Mouse (Mus musculus) heart, postnatal 25 days (tissue): ENCODE data around the gene Hibadh. TPM values are rescaled to one million over a fixed set of nuclear protein-coding genes. Genes with fewer than 3 reads are reported as not detected.
"Not testable (repeated sequence)": the region's sequence is repeated elsewhere in the genome, so short reads cannot be mapped to it uniquely, and the experiment has no call there.

Source experiments
- DNase-seq: peaks from one replicate; pipeline ENCODE4 v3.0.0; 2022; ENCODE audit warnings: low spot score
- intact Hi-C: fragments of 180-260 bp; cut with DNase I; formaldehyde crosslinking; loops from one replicate; pipeline ENCODE4 v1.15.1; 2025
- total RNA-seq, 2 experiments: library from RNA; stranded (reverse); gene quantifications; 2 replicates each; pipeline ENCODE4 v1.2.3; 2021

Hibadh gene
- total RNA-seq = 100 to 1,000 TPM; 242 to 244 TPM

DNA sequence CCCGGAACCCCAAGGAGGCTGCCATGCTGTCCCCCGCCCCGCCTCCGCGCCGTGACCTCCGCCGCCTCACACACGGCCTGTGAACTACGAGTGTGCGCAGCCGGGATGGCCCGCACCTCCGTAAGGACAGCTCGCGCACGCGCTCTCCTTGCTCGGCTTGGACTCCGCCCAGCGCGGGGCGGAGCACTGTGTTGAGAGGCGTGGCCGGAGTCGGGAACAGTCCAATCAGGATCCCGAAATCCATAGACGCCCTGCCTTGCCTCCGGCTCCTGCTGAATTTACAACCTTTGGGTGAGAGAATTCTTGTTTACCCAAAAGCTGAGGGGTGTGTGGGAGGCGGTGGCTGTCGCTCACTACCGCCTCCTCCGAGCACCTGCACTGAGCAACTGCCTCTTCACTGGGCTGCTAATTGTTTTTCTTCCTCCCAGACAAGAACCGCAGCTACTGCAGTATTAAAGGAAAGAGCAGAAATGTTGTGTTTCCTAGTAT lies at the start of gene Hibadh:
Gene Hibadh, minus strand, starts transcription at position 166 of the 489 bp plus-strand sequence.
- intact Hi-C loops = loop anchor here (5.0 kb wide), 1 partner anchor 72 kb away; the partner anchor contains the start of gene Tax1bp1
- DNase-seq = peak; percentile 95

DNA sequence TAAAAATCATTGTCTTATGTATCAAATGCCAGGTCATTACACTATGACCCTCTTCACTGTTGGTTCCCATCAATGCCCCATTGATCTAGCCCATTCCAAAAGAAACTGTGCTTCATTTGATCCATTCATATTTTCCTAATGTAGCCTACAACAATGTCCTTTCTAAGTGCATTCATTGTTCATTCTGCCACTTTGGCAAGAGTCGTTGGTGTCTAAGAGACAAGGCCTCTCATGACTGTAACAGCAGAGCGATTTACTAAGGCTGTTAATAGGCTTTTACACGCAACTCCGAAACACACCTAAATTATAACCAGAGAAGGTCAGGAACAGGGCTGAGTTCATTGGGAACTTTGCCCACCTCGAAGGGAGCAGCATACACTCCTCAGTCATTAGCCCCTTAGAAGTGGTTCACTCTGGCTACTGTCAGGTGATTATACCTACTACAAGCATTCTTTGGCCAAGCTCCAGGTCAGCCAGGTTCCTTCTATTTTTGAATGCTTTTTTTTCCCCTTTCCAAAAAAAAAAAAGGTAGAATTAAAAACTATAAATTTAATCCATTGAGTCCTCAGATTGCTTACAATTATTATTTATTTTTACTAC lies 46.8 kb upstream of the Hibadh start:
- intact Hi-C loops = no loop called here
- DNase-seq = no peak

DNA sequence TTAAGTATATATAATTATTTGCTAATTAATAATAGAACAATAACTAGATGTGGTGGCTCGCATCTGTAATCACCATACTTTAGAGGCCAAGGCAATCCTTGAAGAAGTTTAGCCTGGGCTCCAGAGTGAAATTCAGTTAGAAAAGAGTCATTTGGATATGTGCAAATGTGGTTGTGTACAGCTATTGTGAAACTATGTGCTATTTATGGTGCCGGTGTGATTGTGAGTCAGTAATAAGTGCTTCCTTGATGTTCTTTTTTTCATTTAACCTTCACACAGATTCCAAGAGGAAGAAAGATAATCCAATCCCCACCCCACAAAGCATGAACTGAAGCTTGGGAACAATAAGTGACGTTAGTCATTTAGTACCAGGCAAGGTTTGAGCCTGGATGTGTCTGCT lies 42.4 kb upstream of the Hibadh start:
- DNase-seq = no peak
- intact Hi-C loops = no loop called here

DNA sequence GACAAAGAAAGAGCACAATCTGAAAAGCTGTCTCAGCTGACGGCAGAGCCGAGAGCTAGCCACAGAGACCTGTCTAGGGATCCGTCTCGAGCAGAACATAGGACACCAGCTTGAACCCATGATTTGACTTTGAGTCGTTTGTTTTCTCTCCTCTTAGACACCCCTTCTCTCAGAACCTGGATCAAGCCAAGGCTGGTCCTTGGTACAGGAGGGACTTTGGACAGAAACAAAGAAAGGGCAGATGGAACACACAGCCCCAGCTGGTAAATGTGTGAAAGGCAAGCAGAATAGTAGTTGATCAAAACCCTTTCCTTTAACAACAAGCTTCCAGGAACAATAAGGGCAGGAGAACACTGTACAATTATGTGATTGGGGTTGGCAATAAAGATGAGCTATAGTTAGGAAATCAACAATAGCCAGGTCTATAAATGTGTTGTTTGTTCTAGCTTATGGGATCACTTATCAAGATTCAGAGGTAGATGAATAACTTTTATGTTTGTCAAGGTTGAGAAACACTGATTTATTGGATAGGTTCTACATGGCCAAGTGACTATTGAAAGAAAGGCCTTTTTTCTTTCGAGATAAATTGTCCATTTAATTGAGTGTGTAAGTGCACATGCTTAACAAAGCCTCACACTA lies 41.8 kb upstream of the Hibadh start:
- intact Hi-C loops = no loop called here
- DNase-seq = no peak

DNA sequence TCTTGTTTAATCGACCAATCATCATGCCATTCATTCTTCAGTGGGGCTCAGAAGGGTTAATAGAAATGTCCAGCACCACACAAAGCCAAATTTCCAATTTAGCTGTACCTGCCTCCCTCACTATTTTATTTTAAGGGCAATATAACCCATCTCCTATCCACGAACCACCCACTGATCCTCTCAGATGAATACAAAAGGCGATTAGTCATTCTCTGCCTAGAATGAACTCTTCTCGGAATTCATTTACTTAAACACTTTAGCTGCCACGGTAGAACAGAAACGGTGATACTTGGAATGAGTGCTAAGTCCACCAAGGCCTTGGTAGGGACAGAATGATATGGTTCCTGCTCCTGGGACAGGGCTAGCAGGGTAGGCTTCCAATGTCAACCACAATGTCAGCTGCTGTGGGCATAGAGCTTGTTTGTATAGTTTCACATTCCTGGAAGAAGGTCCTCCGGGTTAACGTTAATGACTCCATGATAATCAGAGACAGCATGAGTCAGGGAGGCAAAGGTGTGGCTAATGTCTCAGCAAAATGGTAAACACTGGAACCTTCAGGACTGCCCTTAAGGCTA lies 40.4 kb upstream of the Hibadh start:
- no peak for DNase-seq
- intact Hi-C loops = no loop called here

DNA sequence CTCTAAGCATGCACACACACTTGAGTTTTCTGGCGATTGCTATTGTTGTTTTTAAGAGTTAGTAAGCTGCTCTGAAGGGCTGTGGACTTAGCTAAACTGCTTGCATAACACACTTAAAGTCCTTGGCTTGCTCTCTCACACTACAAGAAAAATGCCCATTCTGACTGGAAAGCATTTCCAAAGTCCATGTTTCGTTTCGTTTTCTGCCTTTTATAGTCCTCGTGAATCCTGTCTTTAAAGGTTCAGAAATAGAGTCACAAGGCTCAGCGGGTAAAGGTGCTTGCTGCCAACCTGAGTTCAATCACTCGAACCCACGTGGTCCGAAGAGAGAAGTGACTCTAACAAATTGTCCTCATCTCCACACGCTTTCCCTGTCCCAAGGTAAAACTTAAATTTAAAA lies 39.4 kb upstream of the Hibadh start:
- intact Hi-C loops = no loop called here
- no peak for DNase-seq

DNA sequence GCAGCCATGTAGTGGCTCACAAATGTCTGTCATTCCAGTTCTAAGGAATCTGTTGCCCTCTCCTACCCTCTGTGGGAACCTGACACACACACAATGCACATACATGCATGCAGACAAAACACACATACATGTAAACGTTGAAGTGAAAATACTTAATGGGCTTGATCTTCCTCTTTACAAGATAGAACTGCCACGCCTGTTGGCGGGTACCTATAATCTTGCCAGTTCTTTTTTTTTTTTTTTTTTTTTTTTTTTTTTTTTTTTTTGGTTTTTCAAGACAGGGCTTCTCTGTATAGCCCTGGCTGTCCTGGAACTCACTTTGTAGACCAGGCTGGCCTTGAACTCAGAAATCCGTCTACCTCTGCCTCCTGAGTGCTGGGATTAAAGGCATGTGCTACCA lies 37.3 kb upstream of the Hibadh start:
- DNase-seq, intact Hi-C loops: not testable (repeated sequence)

DNA sequence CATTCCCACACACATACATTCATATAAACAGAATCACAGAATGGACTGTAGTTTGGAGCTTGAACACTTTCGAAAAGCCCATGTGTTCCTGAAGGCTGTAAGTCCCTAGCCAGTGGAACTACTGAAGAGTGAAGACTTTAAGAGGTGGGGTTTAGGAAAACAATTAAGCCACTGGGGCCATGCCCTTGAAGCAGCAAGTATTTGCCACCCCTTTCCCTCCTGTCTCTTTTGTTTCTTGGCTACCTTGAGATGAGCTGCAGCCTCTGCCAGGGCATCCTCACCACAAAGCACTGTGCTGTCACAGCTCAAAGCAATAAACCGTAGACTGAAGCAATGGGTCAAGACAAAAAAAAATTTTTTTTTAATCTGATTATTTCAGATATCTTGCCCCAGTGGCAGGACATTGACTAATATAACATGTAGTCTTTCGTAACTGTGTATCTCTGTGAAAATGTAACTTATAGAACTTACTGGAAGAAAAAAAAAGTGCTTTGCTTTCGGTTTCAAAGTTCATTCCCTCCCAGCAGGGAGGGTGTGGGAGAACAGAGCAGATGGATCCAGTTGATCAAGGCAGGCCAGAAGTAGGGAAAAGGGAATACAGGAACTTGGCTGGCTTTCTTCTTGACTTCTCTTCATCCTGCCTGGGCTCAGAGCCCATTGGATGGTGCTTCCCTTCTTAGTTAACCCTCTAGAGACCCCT lies 35.2 kb upstream of the Hibadh start:
- DNase-seq = peak; percentile 6
- intact Hi-C loops = no loop called here

DNA sequence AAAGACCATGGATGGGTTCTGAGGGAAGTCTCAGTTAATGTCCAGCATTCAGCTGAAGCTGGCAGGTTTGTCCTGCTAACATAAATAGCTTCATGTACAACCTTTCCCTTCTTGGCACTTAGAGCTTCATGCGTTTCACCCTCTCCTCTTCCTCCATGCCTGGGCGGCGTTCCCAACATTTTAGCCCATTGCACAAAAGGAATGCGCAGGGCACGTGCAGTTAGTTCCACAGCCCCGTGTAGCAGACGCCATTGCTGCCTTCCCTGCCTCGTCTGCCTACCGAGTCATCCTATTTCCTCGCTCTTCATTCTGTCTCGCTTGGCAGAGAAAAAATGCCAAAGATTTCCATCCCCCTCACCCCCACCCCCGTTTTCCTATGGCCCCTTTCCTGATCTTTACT lies 34.4 kb upstream of the Hibadh start:
- intact Hi-C loops = no loop called here
- DNase-seq = no peak

DNA sequence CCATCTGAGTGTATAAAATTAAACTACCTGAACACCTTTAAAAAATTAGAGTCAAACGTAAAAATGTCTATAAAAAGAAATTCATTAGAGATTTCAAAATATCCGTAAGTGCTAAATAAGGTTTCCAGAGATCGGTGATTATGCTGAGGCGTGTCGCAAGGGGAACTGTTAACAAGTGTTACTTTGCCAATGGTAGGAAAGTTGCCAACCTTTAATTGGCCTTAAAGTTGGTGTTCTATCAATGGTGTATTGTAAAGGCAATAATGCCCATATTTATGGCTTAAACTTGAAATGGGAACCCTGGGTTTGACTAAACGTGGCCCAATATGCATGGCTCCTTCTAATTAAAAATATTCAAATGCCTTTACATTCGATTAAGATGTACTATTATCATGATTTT lies 33.5 kb upstream of the Hibadh start:
- intact Hi-C loops = no loop called here
- DNase-seq = no peak

DNA sequence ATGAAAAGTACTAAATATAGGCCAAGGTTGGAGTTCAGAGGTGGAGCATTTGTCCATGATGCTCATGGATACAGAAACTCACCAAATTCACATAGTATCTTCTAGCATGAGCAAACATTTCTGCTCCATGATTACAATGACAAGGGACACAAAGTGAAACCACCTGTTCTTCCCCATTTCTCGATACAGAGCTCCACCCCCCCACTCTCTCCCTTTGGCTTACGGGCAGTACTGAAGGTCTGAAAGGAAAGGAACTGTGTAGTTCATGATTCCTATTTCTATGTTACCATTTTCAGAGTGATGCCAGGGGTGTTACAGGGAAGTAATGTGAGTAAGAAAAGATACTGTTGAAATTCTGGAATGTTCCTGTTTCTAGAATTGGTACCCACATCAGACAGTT lies 32.4 kb upstream of the Hibadh start:
- intact Hi-C loops = no loop called here

DNA sequence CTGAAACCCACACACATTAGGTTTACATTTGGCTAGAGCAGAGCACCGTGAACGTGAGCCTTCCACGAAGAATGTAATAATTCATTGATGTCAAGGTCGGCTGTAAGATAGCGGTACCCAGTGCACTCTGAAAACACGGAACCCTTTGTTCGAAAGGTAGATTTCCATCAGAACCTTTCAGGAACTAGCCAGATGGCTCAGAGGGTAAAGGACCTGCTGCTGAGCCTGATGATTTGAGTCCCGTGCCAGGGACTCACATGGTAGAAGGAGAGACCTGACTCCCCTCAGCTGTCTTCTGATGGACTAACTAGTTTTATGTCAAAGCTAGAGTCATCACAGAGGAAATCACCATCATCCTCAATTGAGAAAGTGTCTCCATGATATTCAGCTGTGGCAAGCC lies 31.6 kb upstream of the Hibadh start:
- intact Hi-C loops = no loop called here
- no peak for DNase-seq

More for the DNA sequence above, 32.4 kb upstream of the Hibadh start:
- no peak for DNase-seq

DNA sequence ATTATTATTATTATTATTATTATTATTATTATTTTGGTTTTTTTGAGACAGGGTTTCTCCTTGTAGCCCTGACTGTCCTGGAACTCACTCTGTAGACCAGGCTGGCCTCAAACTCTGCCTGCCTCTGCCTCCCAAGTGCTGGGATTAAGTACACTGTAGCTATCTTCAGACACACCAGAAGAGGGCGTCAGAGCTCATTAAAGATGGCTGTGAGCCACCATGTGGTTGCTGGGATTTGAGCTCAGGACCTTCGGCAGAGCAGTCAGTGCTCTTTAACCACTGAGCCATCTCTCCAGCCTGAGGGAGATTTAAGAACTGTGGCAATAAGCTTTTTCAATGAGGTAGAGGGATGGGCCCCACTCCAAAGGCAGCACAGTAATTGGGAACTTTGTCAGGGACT lies 29.7 kb upstream of the Hibadh start:
- DNase-seq, intact Hi-C loops: not testable (repeated sequence)

DNA sequence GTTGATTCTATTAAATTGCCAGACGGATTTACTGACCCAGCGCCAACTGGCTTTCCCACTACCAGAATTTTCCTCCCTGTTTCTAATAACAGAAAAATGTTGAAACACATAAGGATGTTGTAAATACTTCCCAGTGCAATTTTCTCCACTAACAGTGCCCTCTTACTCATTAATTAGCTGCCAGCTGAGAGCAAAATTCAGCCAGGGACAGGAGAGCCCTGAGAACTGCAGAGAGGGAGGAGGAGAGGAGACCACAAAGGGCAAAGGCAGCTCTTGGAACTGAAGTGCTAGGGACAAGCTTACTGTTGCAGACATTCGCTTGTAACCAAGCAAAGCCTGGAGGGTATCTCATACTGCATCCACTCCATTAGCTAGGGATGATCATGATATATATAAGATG lies 27.5 kb upstream of the Hibadh start:
- intact Hi-C loops = no loop called here
- DNase-seq = no peak

DNA sequence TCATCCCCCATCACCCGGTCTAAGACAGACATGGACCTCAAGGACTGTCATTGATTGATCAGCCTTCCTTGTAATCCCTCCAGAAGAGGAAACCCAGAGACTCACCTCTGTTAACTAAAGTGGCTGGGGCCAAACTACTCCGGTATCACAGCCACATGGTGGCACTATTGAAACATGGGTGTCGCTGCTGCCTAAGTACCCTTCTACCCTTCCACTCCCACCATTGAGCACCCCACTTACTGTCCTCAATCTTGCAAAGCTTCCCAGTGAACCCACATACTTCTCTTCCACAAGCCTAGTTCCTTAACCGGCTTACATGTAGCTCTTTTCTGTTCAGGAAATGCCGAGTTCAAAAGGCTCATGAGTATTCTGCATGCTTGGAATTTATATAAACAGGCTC lies 22.8 kb upstream of the Hibadh start:
- no peak for DNase-seq
- intact Hi-C loops = loop anchor here (1.0 to 2.0 kb wide), 3 partner anchors 61 to 256 kb away; no protein-coding TSS in a partner anchor

DNA sequence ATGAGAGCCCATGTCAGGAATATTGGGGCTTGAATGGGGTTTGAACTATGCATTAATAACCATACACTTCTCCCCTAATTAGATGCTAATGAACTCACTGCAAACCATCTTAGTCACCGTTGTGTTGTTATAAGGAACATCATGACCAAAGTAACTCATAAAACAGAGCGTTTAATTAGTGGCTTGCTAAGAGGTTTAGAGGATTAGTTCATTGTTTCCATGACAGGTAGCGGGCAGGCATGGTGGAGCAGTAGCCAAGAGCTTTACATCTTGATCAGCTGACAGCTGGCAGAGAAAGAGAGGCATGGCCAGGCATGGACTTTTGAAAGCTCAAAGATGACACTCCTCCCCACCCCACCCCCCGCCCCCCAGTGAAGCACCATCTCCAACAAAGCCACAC lies 15.1 kb upstream of the Hibadh start:
- no peak for DNase-seq
- intact Hi-C loops = no loop called here

DNA sequence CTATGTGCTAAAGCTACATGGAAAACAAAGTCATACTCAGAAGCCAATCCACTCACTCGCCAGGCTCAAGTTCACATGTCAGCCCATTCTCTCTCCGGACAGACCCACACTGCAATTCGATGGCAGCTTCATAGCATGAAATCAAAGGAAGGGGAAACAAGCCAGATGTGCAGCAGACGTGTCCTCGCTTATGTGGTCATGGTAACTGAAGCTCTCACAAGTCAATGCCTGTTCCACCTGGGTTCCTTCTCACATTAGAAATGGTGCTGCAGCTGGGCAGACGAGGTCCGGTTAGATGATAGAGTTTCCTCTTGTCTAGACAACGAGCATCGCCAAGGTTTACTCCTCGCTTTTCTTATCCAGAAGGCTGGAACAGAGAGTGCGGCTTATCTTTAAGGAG lies 8.6 kb upstream of the Hibadh start:
- intact Hi-C loops = no loop called here
- no peak for DNase-seq

DNA sequence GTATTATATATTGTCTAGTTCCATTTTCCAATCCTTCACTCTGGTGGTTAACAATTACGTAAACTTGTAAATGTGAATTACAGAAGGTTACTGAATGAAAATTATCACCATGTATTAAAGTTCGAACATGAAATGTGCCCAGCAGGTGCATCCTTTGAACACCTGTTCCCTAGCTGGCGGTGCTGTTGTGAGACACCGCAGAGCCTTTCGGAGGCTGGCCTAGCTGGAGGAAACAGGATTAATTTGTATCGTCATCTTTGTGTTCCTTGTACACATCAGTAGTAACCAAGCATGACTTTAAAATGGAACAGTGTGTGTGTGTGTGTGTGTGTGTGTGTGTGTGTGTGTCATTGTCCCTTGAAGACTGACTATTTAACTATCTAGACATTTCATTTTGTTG lies 7.8 kb upstream of the Hibadh start:
- intact Hi-C loops = no loop called here

DNA sequence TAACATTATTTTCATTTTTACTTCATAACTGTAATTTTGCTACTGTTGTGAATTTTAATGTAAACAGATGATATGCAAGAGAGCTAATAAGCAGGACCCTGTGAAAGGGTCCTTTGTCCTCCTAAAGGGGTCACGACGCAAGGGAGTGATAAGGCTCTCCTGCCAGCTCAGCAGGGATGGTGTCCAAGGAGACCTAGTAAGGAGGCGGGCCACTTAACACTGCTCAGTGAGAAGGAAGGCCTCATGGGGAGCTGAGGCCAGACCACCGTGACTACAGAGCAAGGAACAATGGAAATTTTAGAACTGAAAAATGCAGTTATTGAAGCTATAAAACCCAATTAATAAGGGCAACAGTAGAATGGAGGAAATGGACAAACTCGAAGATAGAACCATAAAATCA lies 5.7 kb upstream of the Hibadh start:
- DNase-seq = no peak
- intact Hi-C loops = no loop called here

More for the DNA sequence above, 7.8 kb upstream of the Hibadh start:
- no peak for DNase-seq

DNA sequence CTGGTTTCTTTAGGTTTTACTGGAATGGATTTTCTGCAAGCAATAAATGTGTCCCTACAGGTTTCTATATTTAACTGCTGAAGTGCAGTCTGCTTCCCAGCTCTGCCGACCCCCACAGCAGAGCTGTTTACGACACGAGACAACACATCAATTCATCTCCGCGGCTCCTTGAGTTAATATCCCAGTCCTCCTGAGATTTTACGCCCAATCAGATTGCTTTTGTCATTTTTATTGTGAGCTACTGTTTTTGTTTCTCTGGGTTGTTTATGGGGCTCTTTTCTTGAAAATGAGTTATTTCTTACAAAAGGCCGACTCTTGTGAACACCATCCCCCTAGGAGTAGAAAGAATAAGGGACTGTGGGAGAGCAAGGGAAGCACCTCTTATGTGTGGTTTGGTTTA lies 2.0 kb upstream of the Hibadh start:
- intact Hi-C loops = loop anchor here (5.0 kb wide), 1 partner anchor 70 kb away; the partner anchor contains the start of gene Tax1bp1
- DNase-seq = no peak

DNA sequence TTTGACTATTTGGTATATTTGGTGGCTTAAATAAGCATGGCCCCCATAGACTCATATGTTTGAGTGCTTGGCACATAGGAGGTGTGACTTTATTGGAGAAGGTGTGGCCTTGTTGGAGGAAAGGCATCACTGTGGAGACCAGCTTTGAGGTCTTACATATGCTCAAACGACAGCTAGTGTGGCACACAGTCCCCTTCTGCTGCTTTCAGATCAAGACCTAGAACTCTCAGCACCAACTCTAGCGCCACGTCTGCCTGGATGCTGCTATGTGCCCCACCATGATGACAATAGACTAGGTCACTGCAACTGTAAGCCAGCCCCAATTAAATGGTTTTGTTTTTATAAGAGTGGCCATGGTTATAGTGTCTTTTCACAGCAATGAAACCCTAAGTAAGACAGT lies 887 bp upstream of the Hibadh start:
- intact Hi-C loops = loop anchor here (5.0 kb wide), 1 partner anchor 71 kb away; the partner anchor contains the start of gene Tax1bp1
- no peak for DNase-seq
